10 mouse cellular contexts compared by ENCODE assay signal in genomic region chr4:102859259-102860194, GRCm38 (mm10).
DNase-seq lines count a peak whose midpoint lies in the region; ATAC-seq and TF ChIP-seq lines count a peak whose summit lies in the region.
"Had no signal": no experiment of that assay in that cellular context is flagged by ENCODE, and none has a peak within 500 bp of the region (broad histone marks: within the 10 kb centered on the region; RNA-seq: fewer than 3 reads in every experiment).

No protein-coding gene starts in this region.

- in situ Hi-C loops in Patski (cut with MboI; ENCODE audit: low pct_unique_long_range_greater_than_20kb) = no loop called here

- H3K27me3 ChIP-seq in Patski = peaks cover 3% of the 10 kb centered on the region
- H3K27me3 ChIP-seq in limb, embryonic 11.5 days (ENCODE audit: control insufficient read depth, insufficient read depth, low read length) = no peaks in the 10 kb centered on the region
- H3K27me3 ChIP-seq in intestine, embryonic 16.5 days (replicated peaks; ENCODE audit: control insufficient read depth, insufficient read depth, low read length) = no peaks in the 10 kb centered on the region
- H3K27me3 ChIP-seq: kidney, embryonic 15.5 days had no signal

- CTCF ChIA-PET in Patski (lab: Charles Lee) = no interaction called here

- H3K4me3 ChIP-seq in gastrocnemius, adult 2 months = no peak overlapping the region
- H3K4me3 ChIP-seq in limb, embryonic 11.5 days (ENCODE audit: low read depth, low read length) = no peak overlapping the region
- no peak overlapping the region for H3K4me3 ChIP-seq in intestine, embryonic 16.5 days (ENCODE audit: low read length)
- H3K4me3 ChIP-seq: erythroblast, embryonic 14.5 days; kidney, embryonic 15.5 days had no signal

- intact Hi-C loops in gastrocnemius, adult 2 months (cut with DNase I) = no loop called here

- no peak for DNase-seq in gastrocnemius, adult 2 months
- DNase-seq in gastrocnemius, adult 8-10 months (ENCODE audit: low spot score in 2 of 2) = no peak
- DNase-seq in 3134 (ENCODE audit: extremely low read depth, insufficient read length, low spot score) = peak; percentile 62
- no peak for DNase-seq in Patski (ENCODE audit: low read depth, low spot score)
- peak; percentile 52 for DNase-seq in limb, embryonic 11.5 days (ENCODE audit: low spot score)
- no peak for DNase-seq in adipocyte (ENCODE audit: low spot score)
- no peak for DNase-seq in MN1 (ENCODE audit: low spot score)

- TF ChIP-seq CTCF in gastrocnemius, adult 2 months (IDR thresholded peaks at IDR 0.05) = peak; percentile 25; the same call in 1 of the 2 replicates
- TF ChIP-seq CTCF in Patski (IDR thresholded peaks at IDR 0.05) = peak; percentile 54

- H3K36me3 ChIP-seq in limb, embryonic 11.5 days (ENCODE audit: control insufficient read depth, insufficient read depth, low read length) = no peaks in the 10 kb centered on the region
- no peaks in the 10 kb centered on the region for H3K36me3 ChIP-seq in intestine, embryonic 16.5 days (ENCODE audit: control insufficient read depth, insufficient read depth, low read length)
- H3K36me3 ChIP-seq: kidney, embryonic 15.5 days had no signal

- H3K27ac ChIP-seq in gastrocnemius, adult 2 months = no peak overlapping the region
- no peak overlapping the region for H3K27ac ChIP-seq in limb, embryonic 11.5 days (replicated peaks; ENCODE audit: low read depth, low read length)
- no peak overlapping the region for H3K27ac ChIP-seq in intestine, embryonic 16.5 days (ENCODE audit: low read length)
- H3K27ac ChIP-seq: kidney, embryonic 15.5 days had no signal

- no peak overlapping the region for H3K9ac ChIP-seq in limb, embryonic 11.5 days (ENCODE audit: low read length)
- H3K9ac ChIP-seq in intestine, embryonic 16.5 days (ENCODE audit: low read depth, low read length) = no peak overlapping the region
- H3K9ac ChIP-seq: kidney, embryonic 15.5 days had no signal

- no peaks in the 10 kb centered on the region for H3K4me1 ChIP-seq in limb, embryonic 11.5 days (ENCODE audit: control insufficient read depth, insufficient read depth, low read length)
- no peaks in the 10 kb centered on the region for H3K4me1 ChIP-seq in intestine, embryonic 16.5 days (ENCODE audit: control insufficient read depth, insufficient read depth, low read length)
- H3K4me1 ChIP-seq: kidney, embryonic 15.5 days had no signal

- POLR2A ChIA-PET in Patski (lab: Charles Lee) = no interaction called here

- no peak for ATAC-seq in Patski
- ATAC-seq in limb, embryonic 11.5 days (ENCODE audit: insufficient number of reproducible peaks, low FRiP score, low TSS enrichment, low read depth) = no peak
- ATAC-seq in intestine, embryonic 16.5 days = no peak

- no peaks in the 10 kb centered on the region for H3K9me3 ChIP-seq in limb, embryonic 11.5 days (ENCODE audit: control insufficient read depth, low read length)
- H3K9me3 ChIP-seq in intestine, embryonic 16.5 days (ENCODE audit: control insufficient read depth, low read length) = no peaks in the 10 kb centered on the region
- H3K9me3 ChIP-seq: kidney, embryonic 15.5 days had no signal

- 90% methylated on average over 15 of the region's 15 CpGs for WGBS in limb, embryonic 11.5 days
- WGBS in intestine, embryonic 16.5 days = 94% methylated on average over 15 of the region's 15 CpGs

- no peak overlapping the region for H3K4me2 ChIP-seq in limb, embryonic 11.5 days (ENCODE audit: low read depth, severe bottlenecking)
- no peak overlapping the region for H3K4me2 ChIP-seq in intestine, embryonic 16.5 days (ENCODE audit: low read depth, low read length)
- H3K4me2 ChIP-seq: kidney, embryonic 15.5 days had no signal

Comparison
In these comparisons a context has a peak if more than half of its experiments do, and no peak if none do; other contexts are left out.
1. DNase-seq: peak in 3134 (single experiment) and limb, embryonic 11.5 days (single experiment); none in gastrocnemius, adult 2 months (single experiment), gastrocnemius, adult 8-10 months (0 of 2), Patski (single experiment), adipocyte (single experiment) and MN1 (single experiment).